Mouse (Mus musculus) kidney, embryonic 14.5 days (tissue): Measurements from ENCODE around the gene Slco2b1. TPM values are rescaled to one million over a fixed set of nuclear protein-coding genes. Genes with fewer than 3 reads are reported as not detected.
A peak's percentile ranks its signal among the peaks of the same experiment; 100 is the strongest.

Source experiments
- ATAC-seq: fragments of 200-750 bp; cut with Nextera tagmentation; 2 replicates; pipeline ENCODE4 v1.8.0; 2017; ENCODE audit warnings: moderate number of reproducible peaks, mild to moderate bottlenecking, moderate TSS enrichment, moderate library complexity; ENCODE audit not compliant: low FRiP score, low TSS enrichment
- H3K27ac ChIP-seq: fragments of 300-500 bp; sonication (generic); 2 replicates; pipeline ENCODE4 v1.5.1; 2014; ENCODE audit warnings: low read depth, mild to moderate bottlenecking, low read length, moderate library complexity, mixed read lengths
- H3K27me3 ChIP-seq: fragments of 300-500 bp; sonication (generic); 2 replicates; pipeline ENCODE4 v1.6.1; 2014; ENCODE audit warnings: mild to moderate bottlenecking, low read length; ENCODE audit not compliant: control insufficient read depth, insufficient read depth
- H3K36me3 ChIP-seq: fragments of 300-500 bp; sonication (generic); 2 replicates; pipeline ENCODE4 v1.6.1; 2014; ENCODE audit warnings: low read length, mixed read lengths; ENCODE audit not compliant: control insufficient read depth, insufficient read depth
- H3K4me1 ChIP-seq: fragments of 300-500 bp; sonication (generic); 2 replicates; pipeline ENCODE4 v1.6.1; 2014; ENCODE audit warnings: low read length, mixed read lengths; ENCODE audit not compliant: control insufficient read depth, insufficient read depth
- H3K4me2 ChIP-seq: fragments of 300-500 bp; sonication (generic); replicated peaks from 2 replicates; pipeline ENCODE4 v1.6.1; 2014; ENCODE audit warnings: low read depth, mild to moderate bottlenecking, low read length
- H3K4me3 ChIP-seq: fragments of 300-500 bp; sonication (generic); 2 replicates; pipeline ENCODE4 v1.5.1; 2014; ENCODE audit warnings: mild to moderate bottlenecking, low read length
- H3K9ac ChIP-seq: fragments of 300-500 bp; sonication (generic); 2 replicates; pipeline ENCODE4 v1.6.1; 2014; ENCODE audit warnings: low read depth, mild to moderate bottlenecking, low read length, moderate library complexity
- H3K9me3 ChIP-seq: fragments of 300-500 bp; sonication (generic); 2 replicates; pipeline ENCODE4 v1.6.1; 2016; ENCODE audit warnings: low read length; ENCODE audit not compliant: control insufficient read depth
- WGBS: fragments of 180-500 bp; shearing (Covaris S2); extraction: QIAGEN DNeasy Blood & Tissue Kit; methylation state at CpG from one replicate; pipeline ENCODE4 v1.1.7; 2014; 5-methylcytosine and 5-hydroxymethylcytosine counted together
- polyA plus RNA-seq: library from polyadenylated mRNA; unstranded; fragments of >200 nt; fragmentation: Nextera tagmentation; extraction: Ambion mirVana; gene quantifications from 2 replicates; pipeline ENCODE4 v1.2.1, GENCODE M21; 2014

Gene Slco2b1
- polyA plus RNA-seq, 1 experiment from 2014 or later, result 1.2 TPM

DNA sequence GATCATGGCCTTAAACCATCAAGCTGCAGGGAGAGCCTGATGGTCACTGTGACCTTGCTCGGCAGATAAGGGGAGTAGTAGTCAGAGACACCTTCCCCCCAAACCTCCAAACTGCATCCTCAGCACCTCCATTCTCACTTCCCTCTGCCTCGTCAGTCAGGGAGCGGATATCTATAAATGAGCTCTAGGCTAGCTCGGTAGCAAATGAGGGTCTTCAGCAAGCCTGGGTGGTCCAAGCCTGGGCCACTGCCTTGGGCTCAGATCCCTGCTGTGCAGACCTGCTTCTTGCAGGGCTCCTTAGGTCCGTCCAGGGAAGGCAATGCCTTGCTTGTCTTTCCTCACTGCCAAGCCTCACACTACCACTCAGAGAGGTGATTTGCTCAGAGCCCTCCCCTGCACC lies 2.4 kb downstream of the Slco2b1 start:
- H3K9ac ChIP-seq, result no peak overlapping the region
- no peaks in the 10 kb centered on the region for H3K36me3 ChIP-seq
- H3K4me2 ChIP-seq, result no peak overlapping the region
- no peaks in the 10 kb centered on the region for H3K27me3 ChIP-seq
- no peak overlapping the region for H3K4me3 ChIP-seq
- ATAC-seq, result no peak
- WGBS, result 73% methylated on average over 5 of the region's 5 CpGs
- no peak overlapping the region for H3K27ac ChIP-seq
- peaks cover 4% of the 10 kb centered on the region; the same call in 1 of the 2 replicates for H3K4me1 ChIP-seq
- H3K9me3 ChIP-seq, result no peaks in the 10 kb centered on the region

DNA sequence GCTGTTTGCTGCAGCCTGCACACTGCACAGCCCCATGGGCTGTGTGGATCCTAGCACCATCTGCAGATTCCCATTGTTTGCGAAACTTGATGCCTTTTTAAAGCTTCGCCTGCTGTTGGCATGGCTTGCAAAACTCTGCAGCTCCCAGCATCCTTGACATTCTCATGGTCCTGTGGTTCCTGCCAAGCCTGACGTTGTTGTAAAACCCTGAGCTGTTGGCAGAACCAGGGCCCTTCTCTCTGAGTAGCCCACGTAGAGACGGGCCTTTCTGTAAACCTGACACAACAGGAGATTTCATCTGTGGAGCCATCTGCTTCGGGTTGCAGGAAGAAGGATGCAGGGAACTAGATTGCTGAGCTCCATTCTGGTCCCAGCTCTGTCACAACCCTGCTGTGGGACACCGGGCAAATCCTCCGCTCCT lies 2.8 kb downstream of the Slco2b1 start:
- 64% methylated on average over 8 of the region's 8 CpGs for WGBS
- no peak overlapping the region for H3K9ac ChIP-seq
- no peak overlapping the region for H3K27ac ChIP-seq
- no peaks in the 10 kb centered on the region for H3K27me3 ChIP-seq
- no peak for ATAC-seq
- H3K36me3 ChIP-seq, result no peaks in the 10 kb centered on the region
- H3K9me3 ChIP-seq, result no peaks in the 10 kb centered on the region
- peaks cover 4% of the 10 kb centered on the region; the same call in 1 of the 2 replicates for H3K4me1 ChIP-seq
- H3K4me3 ChIP-seq, result no peak overlapping the region
- H3K4me2 ChIP-seq, result no peak overlapping the region

DNA sequence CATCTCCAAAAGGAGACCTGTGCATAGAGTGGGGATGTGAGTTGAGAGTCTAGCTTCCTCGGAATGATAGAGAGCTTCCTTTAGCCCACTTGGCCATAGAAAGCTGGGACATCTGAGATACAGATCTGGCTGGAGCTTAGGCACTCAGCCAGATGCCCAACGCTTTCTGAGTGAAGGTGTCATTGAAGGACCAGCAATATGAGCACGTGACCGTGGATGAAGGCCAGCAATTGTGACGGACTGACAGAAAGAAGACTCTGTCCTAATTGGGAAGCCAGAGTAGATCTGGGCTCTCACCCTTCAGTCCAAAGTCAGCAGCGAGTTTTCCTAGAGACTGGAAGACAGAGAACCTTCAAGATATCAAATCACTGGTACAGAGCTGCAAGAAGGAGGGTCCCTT lies 3.5 kb downstream of the Slco2b1 start:
- no peaks in the 10 kb centered on the region for H3K36me3 ChIP-seq
- no peak for ATAC-seq
- peaks cover 4% of the 10 kb centered on the region; the same call in 1 of the 2 replicates for H3K4me1 ChIP-seq
- no peaks in the 10 kb centered on the region for H3K27me3 ChIP-seq
- H3K9me3 ChIP-seq, result no peaks in the 10 kb centered on the region
- 88% methylated on average over 6 of the region's 6 CpGs for WGBS
- no peak overlapping the region for H3K27ac ChIP-seq
- H3K4me3 ChIP-seq, result no peak overlapping the region
- H3K9ac ChIP-seq, result no peak overlapping the region
- no peak overlapping the region for H3K4me2 ChIP-seq

DNA sequence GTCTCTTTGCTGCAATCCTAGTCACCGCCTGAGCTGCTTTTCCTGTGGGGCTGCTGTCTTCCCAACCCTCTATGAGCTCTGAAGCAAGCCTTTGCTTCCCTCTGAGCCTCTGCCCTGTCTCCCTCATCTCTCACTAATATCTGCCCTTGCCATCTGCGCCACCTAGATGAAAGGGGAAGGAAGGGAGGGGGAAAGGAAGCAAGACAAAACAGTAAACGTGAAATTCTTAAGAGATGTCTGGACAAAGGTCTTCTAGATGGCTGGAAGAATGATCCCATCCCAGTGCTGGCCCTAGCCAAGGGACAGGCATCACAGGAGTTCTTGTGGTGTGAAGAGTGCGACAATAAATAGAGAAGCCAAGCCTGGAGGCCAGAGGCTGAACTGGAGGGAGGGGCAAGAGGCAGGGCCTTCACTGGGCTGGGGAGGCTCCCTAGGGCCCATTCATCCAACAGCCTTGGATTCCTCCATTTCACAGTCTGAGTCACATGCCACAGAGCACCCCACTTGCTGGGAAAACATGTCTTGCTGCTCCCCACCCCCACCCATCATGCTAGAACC lies 4.0 kb downstream of the Slco2b1 start:
- H3K4me1 ChIP-seq, result peaks cover 7% of the 10 kb centered on the region; the same call in 1 of the 2 replicates
- WGBS, result 28% methylated on average over 4 of the region's 4 CpGs
- H3K27ac ChIP-seq, result peak overlapping the region; percentile 24; the same call in 1 of the 2 replicates
- H3K36me3 ChIP-seq, result no peaks in the 10 kb centered on the region
- H3K4me2 ChIP-seq, result no peak overlapping the region
- no peak overlapping the region for H3K4me3 ChIP-seq
- ATAC-seq, result peak; percentile 29; the same call in 1 of the 2 replicates
- H3K9me3 ChIP-seq, result no peaks in the 10 kb centered on the region
- H3K9ac ChIP-seq, result no peak overlapping the region
- H3K27me3 ChIP-seq, result no peaks in the 10 kb centered on the region

DNA sequence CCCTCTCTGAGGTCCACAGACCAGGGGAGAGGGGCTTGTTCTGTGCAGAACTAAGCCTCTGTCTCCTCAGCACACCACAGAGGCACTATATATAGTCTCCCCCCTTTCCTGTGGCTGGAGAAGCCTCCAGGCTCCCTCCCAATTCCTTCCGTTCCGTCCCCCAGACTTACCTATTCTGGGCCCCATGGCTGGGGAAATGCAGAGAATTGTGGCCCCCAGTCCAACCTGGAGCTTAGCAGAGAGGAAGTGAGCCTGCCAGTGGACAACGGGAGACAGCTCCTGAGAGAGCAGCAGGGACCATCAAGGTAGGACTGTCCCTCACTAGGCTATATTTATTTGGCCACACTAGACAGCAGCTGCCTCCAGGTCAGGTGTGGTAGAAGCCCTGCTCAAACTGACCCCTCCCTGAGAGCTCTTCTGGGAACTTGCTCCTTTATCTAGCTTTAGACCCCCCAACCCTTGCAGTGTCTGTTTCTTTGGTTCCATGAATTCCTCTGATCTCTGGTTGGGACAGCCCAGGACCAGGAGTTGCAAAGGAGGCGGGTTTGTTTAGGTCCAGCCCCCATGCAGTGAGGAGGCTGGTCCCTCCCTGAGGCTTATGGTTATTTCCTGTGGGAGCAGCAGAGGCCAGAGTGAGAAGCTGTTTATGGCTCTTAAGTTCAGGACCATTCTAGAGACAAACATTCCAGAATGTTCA lies 4.7 kb downstream of the Slco2b1 start:
- Histone ChIP-seq H3K36me3 (no peaks in the 10 kb centered on the region), H3K27ac (peak overlapping the region; percentile 14; the same call in 1 of the 2 replicates), H3K4me3 (no peak overlapping the region), H3K27me3 (no peaks in the 10 kb centered on the region), H3K9me3 (no peaks in the 10 kb centered on the region), H3K4me1 (peaks cover 8% of the 10 kb centered on the region; the same call in 1 of the 2 replicates), H3K9ac (no peak overlapping the region), H3K4me2 (no peak overlapping the region)
- 58% methylated on average over 4 of the region's 4 CpGs for WGBS
- 0 out of 2 replicates have a peak, but pooled peaks have one; percentile 59 for ATAC-seq

DNA sequence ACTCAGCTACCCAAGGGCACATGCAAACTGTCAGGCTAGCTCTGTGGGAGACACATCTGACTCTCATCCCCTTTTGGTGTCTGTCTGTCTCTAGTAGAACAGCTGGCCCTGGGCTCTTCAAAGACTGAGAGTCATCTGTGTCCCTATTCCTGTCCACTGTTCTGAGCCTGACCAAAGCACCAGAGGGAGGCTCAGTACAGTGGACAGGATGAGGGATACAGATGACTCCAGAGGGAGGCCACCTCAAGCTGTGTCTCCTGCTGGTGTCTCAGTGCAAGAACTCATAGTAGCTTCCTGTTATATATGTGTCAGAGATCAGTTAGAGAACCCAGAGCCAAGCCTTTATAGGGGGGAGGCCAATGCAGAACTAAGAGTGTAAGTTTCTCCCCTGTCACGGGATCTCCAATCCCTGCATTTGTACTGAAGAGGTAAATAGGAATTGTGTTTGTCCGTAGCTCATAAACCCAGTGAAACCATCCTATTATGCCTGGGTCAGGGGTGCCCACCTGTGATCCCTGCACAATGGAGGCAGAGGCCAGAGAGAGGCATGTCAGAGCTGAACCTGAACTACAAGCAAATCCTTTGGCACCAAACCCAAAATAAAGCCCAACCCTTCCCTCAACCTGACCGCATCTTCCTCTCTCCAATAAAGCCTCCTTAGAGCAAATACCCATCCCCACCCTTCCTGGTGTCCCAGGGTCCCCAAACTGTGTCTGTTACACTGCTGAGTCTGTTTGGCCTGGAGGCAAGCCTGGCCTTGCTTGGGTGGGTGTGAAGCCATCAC lies 6.2 kb downstream of the Slco2b1 start:
- no peaks in the 10 kb centered on the region for H3K36me3 ChIP-seq
- H3K4me2 ChIP-seq, result no peak overlapping the region
- H3K9me3 ChIP-seq, result no peaks in the 10 kb centered on the region
- no peaks in the 10 kb centered on the region for H3K27me3 ChIP-seq
- no peak for ATAC-seq
- peaks cover 8% of the 10 kb centered on the region; the same call in 1 of the 2 replicates for H3K4me1 ChIP-seq
- WGBS, result 88% methylated on average over 3 of the region's 3 CpGs
- no peak overlapping the region for H3K9ac ChIP-seq
- no peak overlapping the region for H3K27ac ChIP-seq
- no peak overlapping the region for H3K4me3 ChIP-seq

DNA sequence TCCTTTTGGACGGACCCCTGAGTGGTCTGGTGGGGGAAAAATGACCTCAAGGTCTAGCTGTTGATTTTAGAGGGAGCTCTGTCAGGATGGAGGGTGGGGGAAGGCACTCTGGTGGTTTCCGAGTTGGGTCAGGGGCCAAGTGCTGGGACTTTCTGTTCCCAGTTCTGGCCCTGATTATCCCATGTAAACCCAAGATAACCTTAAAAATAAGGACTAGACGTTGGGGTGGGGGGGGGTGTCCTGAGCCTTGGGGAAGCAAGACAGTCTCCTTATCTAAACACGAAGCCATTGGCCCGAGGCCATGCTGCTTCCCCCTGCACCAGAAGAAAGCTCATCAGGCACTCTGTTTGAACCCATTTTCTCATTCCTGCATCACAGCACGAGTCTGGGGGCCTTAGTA lies 8.9 kb downstream of the Slco2b1 start:
- ATAC-seq, result no peak
- H3K27ac ChIP-seq, result no peak overlapping the region

DNA sequence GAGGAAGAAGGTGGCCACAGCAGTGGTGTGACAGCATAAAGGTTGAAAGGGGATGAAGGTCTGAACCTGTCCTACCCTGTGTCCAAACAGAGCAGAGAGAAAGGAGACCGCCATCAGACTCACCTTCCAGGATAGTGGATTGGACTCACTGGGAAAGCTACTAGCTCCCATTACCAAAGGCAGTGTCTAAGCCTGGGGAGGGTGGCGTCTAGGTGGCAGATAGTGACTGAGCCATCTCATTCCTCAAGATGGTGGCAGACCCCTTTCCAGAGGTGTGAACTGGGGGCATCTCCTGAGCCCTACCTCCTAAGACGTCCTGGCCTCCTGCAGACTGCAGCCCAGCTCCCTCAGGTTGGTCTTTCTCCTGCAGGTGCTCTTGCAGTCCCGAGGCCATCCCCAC lies 10.5 kb downstream of the Slco2b1 start:
- H3K27ac ChIP-seq, result no peak overlapping the region
- no peaks in the 10 kb centered on the region for H3K27me3 ChIP-seq
- H3K36me3 ChIP-seq, result no peaks in the 10 kb centered on the region
- H3K9me3 ChIP-seq, result no peaks in the 10 kb centered on the region
- no peak overlapping the region for H3K4me2 ChIP-seq
- H3K9ac ChIP-seq, result no peak overlapping the region
- no peak for ATAC-seq
- H3K4me1 ChIP-seq, result peaks cover 3% of the 10 kb centered on the region; the same call in 1 of the 2 replicates
- H3K4me3 ChIP-seq, result no peak overlapping the region
- 71% methylated on average over 4 of the region's 4 CpGs for WGBS

More for the DNA sequence above, 8.9 kb downstream of the Slco2b1 start:
- Histone ChIP-seq H3K4me3 (no peak overlapping the region), H3K27me3 (no peaks in the 10 kb centered on the region), H3K4me2 (no peak overlapping the region), H3K36me3 (no peaks in the 10 kb centered on the region), H3K4me1 (peaks cover 8% of the 10 kb centered on the region; the same call in 1 of the 2 replicates), H3K9me3 (no peaks in the 10 kb centered on the region), H3K9ac (no peak overlapping the region)
- whole genome bisulfite sequencing, result 49% methylated on average over 6 of the region's 6 CpGs
